Mouse (Mus musculus): ENCODE measurements around the gene Ccdc87.
"Not testable (repeated sequence)": the region's sequence is repeated elsewhere in the genome, so short reads cannot be mapped to it uniquely, and the experiment has no call there.

Ccdc87 gene

GRCm38 (mm10) chr19:4838526-4839140, 533 bp upstream of the Ccdc87 start:
- DNase-seq (ENCODE audit: low read depth, low spot score), result peak; percentile 29

GRCm38 (mm10) chr19:4840848-4841247, 1.7 kb downstream of the Ccdc87 start:
- DNase-seq (ENCODE audit: low read depth, low spot score), result no peak

- DNase-seq (ENCODE audit: low read depth, low spot score), result peak; percentile 15
These were observed 3.4 kb downstream of the Ccdc87 start for GRCm38 (mm10) chr19:4842611-4843010.

GRCm38 (mm10) chr19:4845846-4846245, 6.7 kb downstream of the Ccdc87 start:
- no peak for DNase-seq (ENCODE audit: low read depth, low spot score)

- peak; percentile 35 for DNase-seq (ENCODE audit: low read depth, low spot score)
These were observed 8.3 kb downstream of the Ccdc87 start for GRCm38 (mm10) chr19:4847490-4847889.

- no peak for DNase-seq (ENCODE audit: low read depth, low spot score)
These were observed 10.6 kb downstream of the Ccdc87 start for GRCm38 (mm10) chr19:4849800-4850199.

- no peak for DNase-seq (ENCODE audit: low read depth, low spot score)
These were observed 11.1 kb downstream of the Ccdc87 start for GRCm38 (mm10) chr19:4850281-4850680.

GRCm38 (mm10) chr19:4854552-4855469, 15.6 kb downstream of the Ccdc87 start, which contains the start of gene Ctsf:
Gene Ctsf (plus strand): TSS chr19:4855130.
- no peak for DNase-seq (ENCODE audit: low read depth, low spot score)

GRCm38 (mm10) chr19:4855470-4855820, 16.3 kb downstream of the Ccdc87 start:
- no peak for DNase-seq (ENCODE audit: low read depth, low spot score)

- no peak for DNase-seq (ENCODE audit: low read depth, low spot score)
These were observed 16.8 kb downstream of the Ccdc87 start for GRCm38 (mm10) chr19:4855951-4856350.

- no peak for DNase-seq (ENCODE audit: low read depth, low spot score)
These were observed 19.9 kb downstream of the Ccdc87 start for GRCm38 (mm10) chr19:4859081-4859480.

GRCm38 (mm10) chr19:4863048-4863447, 23.9 kb downstream of the Ccdc87 start:
- no peak for DNase-seq (ENCODE audit: low read depth, low spot score)

- peak; percentile 30 for DNase-seq (ENCODE audit: low read depth, low spot score)
These were observed 26.0 kb downstream of the Ccdc87 start for GRCm38 (mm10) chr19:4865147-4865546.

- DNase-seq (ENCODE audit: low read depth, low spot score), result not testable (repeated sequence)
These were observed 35.4 kb downstream of the Ccdc87 start for GRCm38 (mm10) chr19:4874613-4875012.

- no peak for DNase-seq (ENCODE audit: low read depth, low spot score)
These were observed 37.1 kb downstream of the Ccdc87 start for GRCm38 (mm10) chr19:4876241-4876640.

- DNase-seq (ENCODE audit: low read depth, low spot score), result no peak
These were observed 37.6 kb downstream of the Ccdc87 start for GRCm38 (mm10) chr19:4876755-4877154.

- no peak for DNase-seq (ENCODE audit: low read depth, low spot score)
These were observed 38.6 kb downstream of the Ccdc87 start, which contains the start of gene Actn3 for GRCm38 (mm10) chr19:4877785-4878184. Gene Actn3 (minus strand): TSS chr19:4877909.

- DNase-seq (ENCODE audit: low read depth, low spot score), result peak; percentile 97
These were observed 39.5 kb downstream of the Ccdc87 start, which contains the start of gene Zdhhc24 for GRCm38 (mm10) chr19:4878405-4879323. Gene Zdhhc24 (plus strand): TSS chr19:4878668.

GRCm38 (mm10) chr19:4879324-4879703, 40.1 kb downstream of the Ccdc87 start:
- DNase-seq (ENCODE audit: low read depth, low spot score), result no peak

GRCm38 (mm10) chr19:4883961-4884360, 44.8 kb downstream of the Ccdc87 start:
- no peak for DNase-seq (ENCODE audit: low read depth, low spot score)

GRCm38 (mm10) chr19:4889791-4890190, 50.6 kb downstream of the Ccdc87 start:
- no peak for DNase-seq (ENCODE audit: low read depth, low spot score)

- no peak for DNase-seq (ENCODE audit: low read depth, low spot score)
These were observed 52.6 kb downstream of the Ccdc87 start for GRCm38 (mm10) chr19:4891798-4892197.

Data from A20 (cell line).